Mouse (Mus musculus) hindbrain, embryonic 11.5 days (tissue): Measurements from ENCODE around the gene Epb41l5. TPM values are rescaled to one million over a fixed set of nuclear protein-coding genes. Genes with fewer than 3 reads are reported as not detected.

Experiments
- ATAC-seq: fragments of 200-750 bp; cut with Nextera tagmentation; 2 replicates; pipeline ENCODE4 v1.8.0; 2017; ENCODE audit warnings: mild to moderate bottlenecking, moderate TSS enrichment, moderate library complexity; ENCODE audit not compliant: low FRiP score
- DNase-seq: peaks from one replicate; pipeline ENCODE4 v3.0.0-alpha.2; 2015; ENCODE audit warnings: low spot score
- H3K27ac ChIP-seq: fragments of 300-500 bp; sonication (generic); 2 replicates; pipeline ENCODE4 v1.5.1; 2014; ENCODE audit warnings: mild to moderate bottlenecking, low read depth, low read length
- H3K27me3 ChIP-seq: fragments of 300-500 bp; sonication (generic); 2 replicates; pipeline ENCODE4 v1.6.1; 2014; ENCODE audit warnings: mild to moderate bottlenecking, low read length, moderate library complexity, mixed read lengths; ENCODE audit not compliant: control insufficient read depth, insufficient read depth
- H3K36me3 ChIP-seq: fragments of 300-500 bp; sonication (generic); 2 replicates; pipeline ENCODE4 v1.6.1; 2014; ENCODE audit warnings: mild to moderate bottlenecking, low read length, moderate library complexity, mixed read lengths; ENCODE audit not compliant: control insufficient read depth, insufficient read depth
- H3K4me1 ChIP-seq: fragments of 300-500 bp; sonication (generic); replicated peaks from 2 replicates; pipeline ENCODE4 v1.6.1; 2014; ENCODE audit warnings: low read length, mixed read lengths; ENCODE audit not compliant: control insufficient read depth, insufficient read depth
- H3K4me2 ChIP-seq: fragments of 300-500 bp; sonication (generic); replicated peaks from 2 replicates; pipeline ENCODE4 v1.6.1; 2014; ENCODE audit warnings: mild to moderate bottlenecking, low read depth, low read length
- H3K4me3 ChIP-seq: fragments of 300-500 bp; sonication (generic); 2 replicates; pipeline ENCODE4 v1.5.1; 2014; ENCODE audit warnings: low read depth, low read length
- H3K9ac ChIP-seq: fragments of 300-500 bp; sonication (generic); 2 replicates; pipeline ENCODE4 v1.6.1; 2014; ENCODE audit warnings: low read depth, low read length
- H3K9me3 ChIP-seq: fragments of 300-500 bp; sonication (generic); 2 replicates; pipeline ENCODE4 v1.6.1; 2016; ENCODE audit warnings: low read length; ENCODE audit not compliant: control insufficient read depth
- WGBS: fragments of 180-500 bp; shearing (Covaris S2); extraction: QIAGEN DNeasy Blood & Tissue Kit; methylation state at CpG from one replicate; pipeline ENCODE4 v1.1.7; 2014; 5-methylcytosine and 5-hydroxymethylcytosine counted together
- polyA plus RNA-seq: library from polyadenylated mRNA; unstranded; fragments of >200 nt; fragmentation: Nextera tagmentation; extraction: Ambion mirVana; gene quantifications from 2 replicates; pipeline ENCODE4 v1.2.1, GENCODE M21; 2014

Epb41l5 gene
- polyA plus RNA-seq, 1 experiment from 2014 or later: 37.9 TPM

GRCm38 (mm10) chr1:119495396-119495775, 153.4 kb downstream of the Epb41l5 start:
- no peak overlapping the region for H3K4me2 ChIP-seq
- no peak overlapping the region for H3K9ac ChIP-seq
- no peaks in the 10 kb centered on the region for H3K27me3 ChIP-seq
- no peak for ATAC-seq
- DNase-seq: no peak
- no peaks in the 10 kb centered on the region for H3K9me3 ChIP-seq
- no peaks in the 10 kb centered on the region for H3K36me3 ChIP-seq
- no peaks in the 10 kb centered on the region for H3K4me1 ChIP-seq
- no peak overlapping the region for H3K27ac ChIP-seq
- 84% methylated on average over 6 of the region's 6 CpGs for WGBS
- no peak overlapping the region for H3K4me3 ChIP-seq

Other genes starting within 250 kb of the Epb41l5 start
- gene Inhbb, start 226.8 kb downstream of the Epb41l5 start, polyA plus RNA-seq: 0.32 and 1.0 TPM in 2 replicates
- 70.5 and 75.3 TPM in 2 replicates for gene Ralb, start 144.2 kb downstream of the Epb41l5 start, polyA plus RNA-seq
- 19.7 and 23.3 TPM in 2 replicates for gene Tmem185b, start 122.8 kb downstream of the Epb41l5 start, polyA plus RNA-seq
- 16.4 and 18.9 TPM in 2 replicates for gene Ptpn4, start 188.6 kb upstream of the Epb41l5 start, polyA plus RNA-seq